Mouse (Mus musculus): ENCODE results near the gene Gm10197.

DNA sequence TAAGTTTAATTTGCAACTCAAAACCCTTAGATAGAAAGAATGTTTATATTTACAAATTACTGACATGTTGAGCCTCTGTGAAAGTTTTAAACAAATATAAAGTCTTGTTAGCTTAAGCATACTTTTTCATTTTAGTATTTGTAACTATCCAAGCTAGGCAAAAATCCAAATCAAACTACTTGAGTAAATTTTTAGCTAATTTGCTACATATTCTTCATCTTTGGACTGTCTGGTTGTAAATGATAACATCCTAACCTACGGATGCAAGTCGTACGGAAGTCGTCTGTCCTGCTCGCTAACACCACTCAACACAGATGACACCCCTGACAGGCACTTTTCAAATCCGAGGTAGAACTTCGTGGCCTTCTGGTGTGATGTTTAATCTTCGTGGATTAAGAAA, 6.1 kb upstream of the Gm10197 start:
- TF ChIP-seq CTCF (IDR thresholded peaks at IDR 0.05) (no peak), EP300 (IDR thresholded peaks at IDR 0.05) (no peak)
